Mouse (Mus musculus) c-Kit-positive CD71-negative TER-119-negative erythroid progenitor cells, embryonic 14.5 days (primary cell): ENCODE results near the gene Otoa.
A peak's percentile ranks its signal among the peaks of the same experiment; 100 is the strongest.

Experiments used
- DNase-seq: peaks from one replicate; pipeline ENCODE4 v3.0.0-alpha.2; 2013; ENCODE audit warnings: low read depth

Otoa gene

GRCm38 (mm10) chr7:121081350-121081749, at the start of gene Otoa:
Otoa (plus strand) TSS chr7:121081650.
- no peak for DNase-seq

- peak; percentile 90 for DNase-seq
Measured at GRCm38 (mm10) chr7:121033856-121034652, 47.4 kb upstream of the Otoa start, which contains the start of gene Mettl9. Mettl9 (plus strand) TSS chr7:121034445.

- DNase-seq, result peak; percentile 18
Measured at GRCm38 (mm10) chr7:121034701-121035141, 46.7 kb upstream of the Otoa start.

- DNase-seq, result peak; percentile 14
Measured at GRCm38 (mm10) chr7:121035161-121035721, 46.2 kb upstream of the Otoa start.

GRCm38 (mm10) chr7:121040595-121040994, 40.9 kb upstream of the Otoa start:
- no peak for DNase-seq

DNA sequence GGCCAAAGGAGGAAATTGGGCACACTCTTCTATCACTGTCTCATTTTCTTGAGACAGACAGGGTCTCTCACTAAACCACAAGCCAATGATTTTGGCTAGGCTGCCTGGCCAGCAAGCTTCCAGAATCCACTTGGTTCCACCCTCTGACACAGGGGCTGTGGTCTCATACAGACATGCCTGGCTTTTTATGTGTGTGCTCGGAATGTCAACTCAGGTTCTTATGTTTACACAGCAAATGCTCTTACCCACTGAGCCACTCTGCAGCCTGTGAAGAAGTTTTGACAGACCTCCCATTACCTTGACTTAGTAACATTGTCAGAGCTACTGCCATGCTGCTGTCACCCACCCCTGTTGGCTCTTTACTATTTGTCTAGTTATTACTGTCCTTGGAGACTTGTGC, 39.5 kb upstream of the Otoa start:
- DNase-seq, result no peak

- DNase-seq, result no peak
Measured at GRCm38 (mm10) chr7:121043004-121043403, 38.4 kb upstream of the Otoa start.

DNA sequence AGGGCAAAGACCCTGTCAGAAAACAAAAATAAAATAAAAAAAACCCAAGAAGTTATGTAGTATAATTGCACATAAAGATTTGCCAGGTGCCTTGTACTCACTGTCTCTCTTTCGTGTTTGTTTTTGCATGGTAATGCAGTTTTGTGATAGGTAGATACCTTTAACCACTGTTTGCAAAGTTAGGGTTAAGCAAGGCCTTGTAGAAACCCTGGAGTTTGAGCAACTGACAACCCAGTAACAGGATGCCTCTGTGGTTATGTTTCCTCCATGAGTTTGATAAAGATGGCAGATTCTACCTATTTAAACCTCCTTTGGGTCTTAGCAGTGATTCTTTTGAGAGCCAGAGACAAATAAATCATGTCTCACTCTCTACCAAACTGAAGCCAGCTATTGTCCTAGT, 37.9 kb upstream of the Otoa start:
- DNase-seq, result no peak

DNA sequence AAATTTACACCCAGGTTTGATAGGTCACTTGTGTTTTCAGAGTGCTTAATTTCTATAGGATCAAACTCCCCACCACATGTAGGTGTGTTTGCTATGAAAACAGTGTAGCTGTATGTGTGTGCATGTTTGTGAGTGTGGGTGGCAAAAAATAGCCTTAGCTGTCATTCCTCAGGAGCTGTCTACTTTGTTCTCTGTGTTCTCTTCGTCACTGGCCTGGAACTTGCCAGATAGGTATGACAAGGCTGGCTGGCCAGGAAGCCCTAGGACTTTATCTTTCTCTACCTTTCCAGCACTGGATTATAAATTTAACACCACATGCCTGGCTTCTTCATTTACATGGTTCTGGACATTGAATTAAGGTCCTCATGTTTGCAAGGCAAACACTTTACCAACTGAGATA, 37.2 kb upstream of the Otoa start:
- DNase-seq, result no peak

DNA sequence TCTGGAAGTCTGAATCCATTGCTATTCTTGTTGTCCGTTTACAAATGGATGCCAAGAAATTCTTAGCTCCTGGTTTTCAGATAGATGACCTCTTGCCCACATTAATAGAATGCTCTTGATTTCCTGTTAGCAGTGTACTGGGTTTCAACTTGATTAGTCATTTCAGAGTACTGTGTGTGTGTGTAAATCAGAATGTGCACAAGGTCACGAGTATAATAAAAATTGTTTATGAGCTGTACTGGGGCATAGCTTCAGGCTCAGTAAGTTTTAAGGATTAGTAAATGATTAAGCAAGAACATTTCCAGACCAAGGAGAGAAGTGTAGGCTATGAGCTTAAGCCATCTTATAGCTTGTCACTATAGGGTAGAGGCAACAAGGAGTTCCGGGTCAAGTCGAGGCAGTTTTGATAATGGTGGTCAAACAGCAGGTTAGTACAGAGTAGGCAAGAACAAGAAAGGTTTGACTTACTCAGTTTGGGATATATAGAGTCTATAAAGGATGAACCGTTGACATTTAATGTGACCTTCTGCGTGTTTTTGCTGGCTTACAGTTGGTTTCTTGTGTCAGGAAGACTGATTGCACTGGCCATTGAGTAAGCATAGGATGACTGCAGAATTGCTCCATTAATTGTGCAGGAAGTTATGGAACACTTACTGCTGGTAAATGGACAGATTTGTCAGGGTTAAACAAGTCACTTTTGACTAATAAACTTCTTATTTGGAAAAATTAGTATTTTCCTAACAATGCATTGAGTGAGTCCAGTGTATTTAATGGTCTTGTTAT, 35.6 kb upstream of the Otoa start:
- DNase-seq, result no peak

GRCm38 (mm10) chr7:121047624-121048023, 33.8 kb upstream of the Otoa start:
- DNase-seq, result no peak

DNA sequence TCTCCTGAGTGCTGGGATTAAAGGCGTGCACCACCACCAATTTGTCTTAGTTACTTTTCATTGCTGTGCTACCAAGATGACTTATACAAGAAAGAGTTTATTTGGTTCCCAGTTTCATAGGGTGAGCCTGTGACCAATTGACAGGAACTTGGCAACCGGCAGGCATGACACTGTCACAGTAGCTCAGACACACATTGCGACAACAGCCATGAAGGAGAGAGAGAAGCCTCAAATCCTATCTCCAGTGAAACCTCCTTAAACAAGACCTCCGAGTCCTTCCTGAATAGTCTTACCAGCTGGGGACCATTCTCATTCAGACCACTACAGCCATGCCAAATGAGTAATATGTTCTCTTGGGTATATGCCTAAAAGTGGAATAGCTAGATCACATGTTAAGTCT, 28.4 kb upstream of the Otoa start:
- DNase-seq, result no peak

DNA sequence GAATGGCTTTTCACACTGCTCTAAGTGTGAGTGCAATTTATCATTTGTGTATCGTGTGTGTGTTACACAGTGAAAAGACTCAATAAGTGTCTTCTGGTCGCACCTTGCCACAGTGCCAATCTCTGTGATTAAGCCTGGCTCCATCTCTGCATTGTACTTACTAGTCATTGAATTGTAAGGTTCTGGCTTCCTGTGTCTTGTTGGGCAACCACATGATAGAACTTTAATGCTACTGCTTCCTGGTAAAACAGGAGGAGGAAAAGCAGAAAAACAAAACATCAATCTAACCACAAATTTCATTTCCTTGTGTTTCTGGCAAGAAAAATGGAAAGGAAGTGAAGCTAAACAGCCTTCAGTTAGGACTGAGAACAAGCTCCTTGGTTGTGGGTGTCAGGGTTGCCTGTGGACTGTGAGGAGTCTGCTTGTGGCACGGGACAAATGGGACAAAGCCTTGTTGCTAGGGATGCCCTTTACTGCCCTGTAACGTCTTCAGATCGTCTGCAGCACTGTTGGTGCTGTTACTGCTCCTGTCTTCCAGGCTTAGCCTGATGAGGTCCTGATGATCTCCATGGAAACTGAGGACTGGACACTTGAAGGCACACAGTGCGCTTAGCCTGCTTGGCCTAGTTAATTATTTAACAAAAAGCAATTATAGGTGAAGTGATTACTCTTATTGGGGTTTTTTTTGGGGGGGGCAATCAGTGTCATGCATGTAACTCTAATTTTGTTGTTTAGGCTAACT, 21.8 kb upstream of the Otoa start:
- DNase-seq, result no peak

GRCm38 (mm10) chr7:121064309-121064708, 17.1 kb upstream of the Otoa start:
- no peak for DNase-seq

- no peak for DNase-seq
Measured at GRCm38 (mm10) chr7:121071276-121071675, 10.2 kb upstream of the Otoa start.

DNA sequence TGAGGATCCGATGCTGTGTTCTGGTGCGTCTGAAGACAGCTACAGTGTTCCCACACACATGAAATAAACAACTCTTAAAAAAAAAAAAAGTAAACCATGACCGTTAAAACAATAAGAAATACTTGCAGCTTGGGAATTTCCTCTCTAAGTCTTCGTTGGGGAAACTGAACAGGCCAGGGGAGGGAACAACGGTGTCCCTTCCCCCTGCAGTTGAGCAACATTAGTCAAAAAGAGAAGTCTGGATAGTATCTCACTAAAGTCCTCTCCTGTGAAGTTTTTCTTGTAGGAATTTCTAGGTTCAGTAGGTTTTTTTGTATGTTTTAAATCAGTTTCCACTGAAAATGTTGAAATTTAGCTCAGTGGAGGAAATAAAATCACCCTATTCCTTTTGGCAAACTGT, 8.9 kb upstream of the Otoa start:
- no peak for DNase-seq

DNA sequence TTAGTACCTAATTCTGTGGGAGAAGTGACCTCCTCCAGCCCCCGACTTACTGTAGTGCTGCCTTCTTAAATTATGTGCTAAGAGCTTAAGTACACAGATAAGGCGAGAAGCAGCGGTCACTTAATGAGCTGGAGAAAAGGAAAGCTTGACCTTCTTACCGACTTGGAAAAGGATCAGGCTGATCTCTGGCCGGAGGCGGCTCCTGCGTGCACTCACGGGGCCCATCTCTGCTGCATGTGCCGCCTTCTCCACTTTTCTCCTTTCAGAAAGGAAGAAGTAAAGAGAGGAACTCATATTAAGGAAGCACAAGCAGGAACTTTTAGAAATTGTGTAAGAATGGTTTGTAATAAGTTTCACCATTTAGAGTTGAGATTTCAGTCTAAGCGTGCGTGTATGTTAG, 7.2 kb upstream of the Otoa start, which contains the start of gene Igsf6:
Gene Igsf6 (minus strand): TSS at position 292 of the 400 bp plus-strand sequence.
- no peak for DNase-seq

DNA sequence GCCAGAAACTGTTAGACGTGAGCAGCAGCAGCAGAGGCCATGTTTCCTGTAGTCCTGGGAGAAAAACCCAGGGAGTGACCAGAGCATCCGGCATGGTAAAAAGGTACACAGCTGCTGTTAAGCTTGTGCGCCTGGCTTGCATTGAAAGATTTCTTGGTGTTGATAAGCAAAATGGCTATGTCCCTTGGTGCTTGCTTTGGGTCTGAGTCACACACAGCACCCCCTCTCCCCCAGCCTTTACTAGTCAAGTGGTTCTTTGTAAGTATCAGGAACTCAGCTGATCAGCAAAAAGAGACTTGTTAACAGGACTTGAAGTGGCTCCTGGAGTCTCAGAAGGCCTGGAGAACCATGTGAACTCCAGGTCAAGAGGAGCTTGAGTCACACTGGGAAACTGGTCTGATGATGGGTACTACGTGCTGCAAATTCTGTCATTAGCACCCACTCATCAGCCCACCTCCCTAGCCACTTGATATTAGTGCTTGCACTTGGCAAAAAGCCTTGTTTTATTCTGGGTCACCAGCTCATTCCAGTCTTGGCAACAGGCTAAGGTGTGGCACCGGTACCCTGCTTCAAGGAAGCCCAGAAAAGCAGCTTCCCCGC, 6.5 kb upstream of the Otoa start:
- DNase-seq, result no peak

DNA sequence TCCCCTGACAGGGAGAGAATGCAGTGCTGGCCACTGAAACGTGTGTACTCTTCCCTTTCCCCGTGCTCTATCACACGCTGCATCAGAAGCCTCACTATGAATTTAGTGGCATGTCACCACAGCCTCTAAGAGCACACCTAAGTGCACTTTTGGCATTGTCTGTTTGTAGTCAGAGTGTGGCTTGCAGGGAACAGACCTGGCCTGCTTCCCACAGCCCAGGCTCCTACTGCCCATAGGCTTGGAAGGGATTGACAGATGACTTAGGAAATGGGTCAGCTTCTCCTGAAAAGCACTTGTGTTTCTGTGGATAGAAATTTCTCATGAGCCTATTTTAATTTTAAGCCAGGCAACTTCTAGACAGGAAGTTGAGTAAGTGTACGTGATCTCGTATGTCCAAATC, 6.0 kb upstream of the Otoa start:
- no peak for DNase-seq

GRCm38 (mm10) chr7:121077311-121077710, 4.1 kb upstream of the Otoa start:
- DNase-seq, result no peak

- peak; percentile 50 for DNase-seq
Measured at GRCm38 (mm10) chr7:121077829-121078228, 3.6 kb upstream of the Otoa start.

DNA sequence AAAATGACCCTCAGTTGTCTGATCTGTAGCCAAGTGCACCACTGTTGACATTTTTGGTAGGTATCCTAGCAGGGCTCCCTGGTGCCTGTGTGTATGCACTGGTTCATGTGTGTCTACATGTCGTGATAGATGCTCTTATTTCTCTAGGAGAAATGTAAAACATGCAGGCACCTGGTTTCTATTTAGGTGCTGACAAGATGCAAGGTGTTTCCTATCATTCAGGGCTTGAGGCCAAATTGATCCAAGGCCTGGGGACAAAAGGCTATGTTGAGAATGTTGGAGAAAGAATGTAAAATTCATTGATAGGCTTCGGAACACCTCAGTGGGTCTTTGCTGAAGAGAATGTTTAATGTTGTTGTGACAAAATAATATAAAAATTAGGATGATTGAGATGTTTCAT, 366 bp downstream of the Otoa start:
- DNase-seq, result no peak
